In the genomic region with DNA sequence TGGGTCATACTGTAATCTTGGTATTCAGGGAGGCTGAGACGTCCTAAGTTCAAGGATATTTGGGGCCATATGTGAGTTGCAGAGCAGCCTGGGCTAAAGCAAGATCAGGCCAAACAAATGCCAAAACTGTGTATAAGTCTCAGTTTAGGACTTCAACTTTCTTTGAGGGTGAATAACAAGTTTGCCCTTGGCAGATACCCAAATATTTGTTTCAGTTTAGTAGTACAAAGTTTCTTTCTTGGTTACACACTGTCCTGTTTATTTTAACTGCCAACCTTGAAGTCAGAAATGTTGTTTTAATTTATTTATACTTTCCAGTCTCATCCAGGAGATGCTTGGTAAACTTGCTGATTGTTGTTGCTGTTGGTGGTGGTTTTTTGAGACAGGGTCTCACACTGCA, we compare ENCODE assay signal across 28 mouse cellular contexts. TPM values are rescaled to one million over a fixed set of nuclear protein-coding genes. Genes with fewer than 3 reads are reported as not detected.
DNase-seq lines count a peak whose midpoint lies in the region; ATAC-seq and TF ChIP-seq lines count a peak whose summit lies in the region.
"Had no signal": no experiment of that assay in that cellular context is flagged by ENCODE, and none has a peak within 500 bp of the region (broad histone marks: within the 10 kb centered on the region; RNA-seq: fewer than 3 reads in every experiment).

No protein-coding gene starts in this region.

- H3K4me1 ChIP-seq in kidney, adult 2 months (ENCODE audit: control insufficient read depth, insufficient read depth, low read length): peaks cover 16% of the 10 kb centered on the region
- H3K4me1 ChIP-seq in liver, adult 2 months (ENCODE audit: control insufficient read depth, insufficient read depth, low read length): peaks cover 17% of the 10 kb centered on the region
- H3K4me1 ChIP-seq in liver, embryonic 11.5 days (replicated peaks; ENCODE audit: control insufficient read depth, insufficient read depth, low read length): peaks cover 20% of the 10 kb centered on the region

- peaks cover 15% of the 10 kb centered on the region; the same call in 1 of the 2 replicates for H3K79me2 ChIP-seq in liver, adult 2 months (ENCODE audit: control insufficient read depth, insufficient read depth, low read length)

- TF ChIP-seq POLR2A in kidney, adult 2 months (IDR thresholded peaks at IDR 0.05; ENCODE audit: low read depth, low read length): no peak
- TF ChIP-seq POLR2A in liver, adult 2 months (IDR thresholded peaks at IDR 0.05; ENCODE audit: extremely low read depth, insufficient read depth, low read length): no peak

- no peak for ATAC-seq in liver, embryonic 11.5 days (replicated peaks; ENCODE audit: low FRiP score)
- ATAC-seq: activated CD4-positive, CD25-positive, alpha-beta regulatory T cell, adult 4 months; forebrain, embryonic 14.5 days; forebrain, postnatal 0 days; hindbrain, postnatal 0 days had no signal

- no peaks in the 10 kb centered on the region for H3K27me3 ChIP-seq in kidney, adult 2 months (replicated peaks; ENCODE audit: control insufficient read depth, insufficient read depth, low read length)
- H3K27me3 ChIP-seq in liver, adult 2 months (ENCODE audit: control insufficient read depth, insufficient read depth, low read length): no peaks in the 10 kb centered on the region
- peaks cover 8% of the 10 kb centered on the region for H3K27me3 ChIP-seq in liver, embryonic 11.5 days (replicated peaks; ENCODE audit: control insufficient read depth, insufficient read depth, low read length)
- H3K27me3 ChIP-seq: heart, embryonic 12.5 days; heart, embryonic 15.5 days had no signal

- no peak overlapping the region for H3K4me3 ChIP-seq in kidney, adult 2 months (ENCODE audit: insufficient read depth, low read depth, low read length)
- H3K4me3 ChIP-seq in liver, adult 2 months (ENCODE audit: insufficient read depth, low read depth, low read length): no peak overlapping the region
- H3K4me3 ChIP-seq in liver, embryonic 11.5 days (ENCODE audit: low read depth, low read length): no peak overlapping the region
- H3K4me3 ChIP-seq: embryonic facial prominence, embryonic 12.5 days; embryonic facial prominence, embryonic 15.5 days; gastrocnemius, adult 2 months; heart, embryonic 12.5 days; heart, embryonic 15.5 days had no signal

- peak overlapping the region; percentile 44; the same call in 1 of the 2 replicates for H3K27ac ChIP-seq in kidney, adult 2 months (ENCODE audit: insufficient read depth, low read depth, low read length)
- H3K27ac ChIP-seq in liver, adult 2 months (replicated peaks; ENCODE audit: insufficient read depth, low read depth, low read length): no peak overlapping the region
- H3K27ac ChIP-seq in liver, embryonic 11.5 days (ENCODE audit: low read depth, low read length): no peak overlapping the region
- H3K27ac ChIP-seq: embryonic facial prominence, embryonic 12.5 days; embryonic facial prominence, embryonic 15.5 days; gastrocnemius, adult 2 months; heart, embryonic 15.5 days; hindbrain, embryonic 14.5 days; hindbrain, postnatal 0 days had no signal

- no peak for TF ChIP-seq CTCF in kidney, adult 2 months (conservative IDR thresholded peaks at IDR 0.05; ENCODE audit: insufficient read depth, insufficient read length, low read depth, low read length)
- no peak for TF ChIP-seq CTCF in liver, adult 2 months (IDR thresholded peaks at IDR 0.05; ENCODE audit: low read depth, low read length)

- no peaks in the 10 kb centered on the region for H3K9me3 ChIP-seq in liver, embryonic 11.5 days (ENCODE audit: control insufficient read depth, low read length)
- H3K9me3 ChIP-seq: embryonic facial prominence, embryonic 12.5 days; embryonic facial prominence, embryonic 15.5 days; G1E; heart, embryonic 12.5 days; heart, embryonic 15.5 days had no signal

- H3K4me2 ChIP-seq in liver, embryonic 11.5 days: no peak overlapping the region
- H3K4me2 ChIP-seq: embryonic facial prominence, embryonic 15.5 days; heart, embryonic 12.5 days; heart, embryonic 15.5 days; hindbrain, embryonic 14.5 days had no signal

- WGBS in kidney, adult 2 months: 39% methylated on average over 1 of the region's 1 CpGs
- 58% methylated on average over 1 of the region's 1 CpGs for WGBS in liver, adult 2 months
- 68% methylated on average over 1 of the region's 1 CpGs for WGBS in liver, embryonic 11.5 days

- H3K36me3 ChIP-seq in kidney, adult 2 months (ENCODE audit: control insufficient read depth, insufficient read depth, low read length): no peaks in the 10 kb centered on the region
- no peaks in the 10 kb centered on the region for H3K36me3 ChIP-seq in liver, adult 2 months (ENCODE audit: control insufficient read depth, insufficient read depth, low read length)
- H3K36me3 ChIP-seq in liver, embryonic 11.5 days (ENCODE audit: control insufficient read depth, insufficient read depth, low read length): no peaks in the 10 kb centered on the region
- H3K36me3 ChIP-seq: embryonic facial prominence, embryonic 12.5 days; embryonic facial prominence, embryonic 15.5 days; G1E; heart, embryonic 12.5 days; heart, embryonic 15.5 days had no signal

- no peak overlapping the region for H3K9ac ChIP-seq in liver, adult 2 months (ENCODE audit: low read depth, low read length)
- H3K9ac ChIP-seq in liver, embryonic 11.5 days (ENCODE audit: low read depth, low read length): no peak overlapping the region
- H3K9ac ChIP-seq: embryonic facial prominence, embryonic 12.5 days; embryonic facial prominence, embryonic 15.5 days; forebrain, postnatal 0 days; heart, embryonic 12.5 days; heart, embryonic 15.5 days; hindbrain, embryonic 14.5 days had no signal

- DNase-seq in kidney, adult 2 months: peak; percentile 56
- DNase-seq in kidney, postnatal 36 days: no peak
- peak; percentile 62 for DNase-seq in liver, adult 2 months (ENCODE audit: extremely low read depth, low read depth, low spot score)
- DNase-seq in liver, embryonic 11.5 days (ENCODE audit: low spot score): no peak
- DNase-seq in Muller cell, postnatal 12 days (ENCODE audit: inconsistent ontology term): peak; percentile 25
- DNase-seq in adipocyte (ENCODE audit: low spot score): peak; percentile 57
- no peak for DNase-seq in spleen, postnatal 10 days (ENCODE audit: low spot score in 2 of 2)
- DNase-seq: adrenal gland, postnatal 14 days; B cell, adult 2 months; cerebellum, adult 11 months; cerebellum, adult 2 months; cerebellum, adult 9-11 months; cerebellum, postnatal 25 days; forebrain, postnatal 0 days; gastrocnemius, adult 2 months; gastrocnemius, postnatal 14 days; heart, adult 18-20 months; heart, postnatal 14 days; heart, postnatal 4 days had no signal

RNA-seq across cellular contexts. Expression of a gene that starts 1.4 kb away (rescaled TPM):
- polyA plus RNA-seq in kidney, adult 2 months (2012; rRNA removed): 88.7 and 106 TPM in 2 replicates
- 39.1 and 56.8 TPM in 2 replicates for total RNA-seq in liver, adult 2 months (2014; rRNA removed)
- 47.7 and 60.4 TPM in 2 replicates for polyA plus RNA-seq in liver, adult 2 months (2012; rRNA removed)
- polyA plus RNA-seq in liver, embryonic 11.5 days (2014; fragmentation: Nextera tagmentation; extraction: Ambion mirVana): 42.0 and 47.8 TPM in 2 replicates
- polyA plus RNA-seq: G1E had no signal

RNA-seq across cellular contexts. Expression of a gene that starts 17.3 kb away (rescaled TPM):
- 77.3 and 79.7 TPM in 2 replicates for polyA plus RNA-seq in kidney, adult 2 months (2012; rRNA removed)
- total RNA-seq in liver, adult 2 months (2014; rRNA removed): 26.6 and 27.8 TPM in 2 replicates
- 50.6 and 57.2 TPM in 2 replicates for polyA plus RNA-seq in liver, adult 2 months (2012; rRNA removed)
- 1.6 and 1.7 TPM in 2 replicates for polyA plus RNA-seq in liver, embryonic 11.5 days (2014; fragmentation: Nextera tagmentation; extraction: Ambion mirVana)
- total RNA-seq: hindbrain, postnatal 0 days had no signal

RNA-seq across cellular contexts. Expression of a gene that starts 24.9 kb away (rescaled TPM):
- polyA plus RNA-seq in kidney, adult 2 months (2012; rRNA removed): 56.8 and 59.0 TPM in 2 replicates
- 27.2 and 33.7 TPM in 2 replicates for total RNA-seq in liver, adult 2 months (2014; rRNA removed)
- 39.4 and 44.7 TPM in 2 replicates for polyA plus RNA-seq in liver, adult 2 months (2012; rRNA removed)
- polyA plus RNA-seq in liver, embryonic 11.5 days (2014; fragmentation: Nextera tagmentation; extraction: Ambion mirVana): 51.0 and 53.2 TPM in 2 replicates

RNA-seq across cellular contexts. Expression of a gene that starts 47.2 kb away (rescaled TPM):
- polyA plus RNA-seq in kidney, adult 2 months (2012; rRNA removed): 1.6 and 4.8 TPM in 2 replicates
- 2.4 and 2.8 TPM in 2 replicates for total RNA-seq in liver, adult 2 months (2014; rRNA removed)
- polyA plus RNA-seq in liver, adult 2 months (2012; rRNA removed): 1.3 and 2.0 TPM in 2 replicates
- polyA plus RNA-seq in liver, embryonic 11.5 days (2014; fragmentation: Nextera tagmentation; extraction: Ambion mirVana): 3.5 and 3.8 TPM in 2 replicates

Comparison
In these comparisons a context has a peak if more than half of its experiments do, and no peak if none do; other contexts are left out.
1. DNase-seq: peak in kidney, adult 2 months (single experiment), liver, adult 2 months (single experiment), Muller cell, postnatal 12 days (single experiment) and adipocyte (single experiment); none in kidney, postnatal 36 days (0 of 2), liver, embryonic 11.5 days (single experiment) and spleen, postnatal 10 days (0 of 2).
2. RNA of a gene that starts 17.3 kb away (polyA plus RNA-seq): 77.3 to 79.7 TPM in kidney, adult 2 months and 50.6 to 57.2 TPM in liver, adult 2 months; 1.6 to 1.7 TPM in liver, embryonic 11.5 days; every median in the first group is over 10 times any median in the second.